Mouse (Mus musculus): Measurements from ENCODE around the gene 4933411K16Rik. TPM values are rescaled to one million over a fixed set of nuclear protein-coding genes. Genes with fewer than 3 reads are reported as not detected.
A peak's percentile ranks its signal among the peaks of the same experiment; 100 is the strongest.

Gene 4933411K16Rik
- total and polyA plus RNA-seq, 3 experiments, result 0.10 TPM; not detected in 2

GRCm38 (mm10) chr19:42026158-42026557, 25.9 kb upstream of the 4933411K16Rik start:
- Histone ChIP-seq H3K4me3 (ENCODE audit: control insufficient read depth in 1 of 2, insufficient read depth in 1 of 2, low read depth in 2 of 2, low read length in 2 of 2) (no peak overlapping the region), H3K9ac (ENCODE audit: control insufficient read depth, low read depth, low read length, poor library complexity, severe bottlenecking) (no peak overlapping the region), H3K4me1 (ENCODE audit: control insufficient read depth in 1 of 2, insufficient read depth in 2 of 2, low read length in 2 of 2) (no peaks in the 10 kb centered on the region), H3K36me3 (ENCODE audit: control insufficient read depth in 1 of 2, insufficient read depth in 2 of 2, low read length in 2 of 2) (no peaks in the 10 kb centered on the region), H3K79me2 (ENCODE audit: control insufficient read depth, insufficient read depth, low read length, poor library complexity) (no peaks in the 10 kb centered on the region), H3K9me3 (replicated peaks; ENCODE audit: insufficient read depth, low read length) (no peaks in the 10 kb centered on the region), H3K27ac (ENCODE audit: control insufficient read depth, low read depth, low read length) (no peak overlapping the region), H3K27me3 (ENCODE audit: control insufficient read depth in 1 of 2, insufficient read depth in 2 of 2, low read length in 2 of 2) (no peaks in the 10 kb centered on the region)
- DNase-seq (ENCODE audit: low read depth, low spot score), result peak; percentile 87
- TF ChIP-seq SIN3A (IDR thresholded peaks at IDR 0.05; ENCODE audit: low read length) (no peak), ETS1 (IDR thresholded peaks at IDR 0.05; ENCODE audit: low read depth, low read length) (no peak), MAX (IDR thresholded peaks at IDR 0.05; ENCODE audit: low read length) (no peak), NELFE (IDR thresholded peaks at IDR 0.05; ENCODE audit: low read depth, low read length) (no peak), ZMIZ1 (IDR thresholded peaks at IDR 0.05; ENCODE audit: low read depth, low read length) (no peak), RAD21 (IDR thresholded peaks at IDR 0.05; ENCODE audit: low read depth, low read length) (peak; percentile 94), ZC3H11A (IDR thresholded peaks at IDR 0.05; ENCODE audit: low read depth, low read length) (peak; percentile 88), POLR2AphosphoS5 (IDR thresholded peaks at IDR 0.05; ENCODE audit: borderline replicate concordance, low read depth, low read length) (no peak), MEF2A (IDR thresholded peaks at IDR 0.05; ENCODE audit: extremely low read depth, insufficient replicate concordance, low read depth, low read length, poor library complexity, severe bottlenecking) (no peak), ZNF384 (IDR thresholded peaks at IDR 0.05; ENCODE audit: low read depth, low read length) (no peak), EP300 (IDR thresholded peaks at IDR 0.05; ENCODE audit: low read depth in 1 of 2, low read length in 2 of 2) (no peak), TAL1 (IDR thresholded peaks at IDR 0.05; ENCODE audit: low read length) (no peak), MXI1 (IDR thresholded peaks at IDR 0.05; ENCODE audit: low read depth, low read length) (no peak), TCF12 (IDR thresholded peaks at IDR 0.05; ENCODE audit: low read depth, low read length) (no peak), POLR2A (IDR thresholded peaks at IDR 0.05; ENCODE audit: control insufficient read depth in 1 of 2, insufficient read depth in 1 of 2, low read depth in 1 of 2, low read length in 2 of 2, poor library complexity in 1 of 2) (no peak), CHD2 (IDR thresholded peaks at IDR 0.05; ENCODE audit: low read length) (no peak), MAFK (IDR thresholded peaks at IDR 0.05; ENCODE audit: borderline replicate concordance, low read depth, low read length) (no peak), CHD1 (IDR thresholded peaks at IDR 0.05; ENCODE audit: low read depth, low read length) (no peak), MAZ (IDR thresholded peaks at IDR 0.05; ENCODE audit: low read depth, low read length) (no peak), KAT2A (conservative IDR thresholded peaks at IDR 0.05; ENCODE audit: low read depth, low read length) (no peak), NRF1 (IDR thresholded peaks at IDR 0.05; ENCODE audit: insufficient read depth, low read depth, low read length, poor library complexity, severe bottlenecking) (no peak), RCOR1 (IDR thresholded peaks at IDR 0.05; ENCODE audit: low read depth, low read length) (no peak), UBTF (IDR thresholded peaks at IDR 0.05; ENCODE audit: borderline replicate concordance, insufficient read depth, low read depth, low read length) (no peak), GATA1 (IDR thresholded peaks at IDR 0.05; ENCODE audit: low read depth, low read length) (no peak), SMC3 (IDR thresholded peaks at IDR 0.05; ENCODE audit: low read depth, low read length) (peak; percentile 96), TBP (IDR thresholded peaks at IDR 0.05; ENCODE audit: low read depth, low read length) (0 out of 2 replicates have a peak, but pooled peaks have one; percentile 37), BHLHE40 (IDR thresholded peaks at IDR 0.05; ENCODE audit: borderline replicate concordance, low read depth, low read length) (no peak), USF2 (IDR thresholded peaks at IDR 0.05; ENCODE audit: borderline replicate concordance in 1 of 2, insufficient read depth in 1 of 2, low read depth in 1 of 2, low read length in 2 of 2) (no peak), E2F4 (IDR thresholded peaks at IDR 0.05; ENCODE audit: borderline replicate concordance, low read depth, low read length) (no peak), CTCF (IDR thresholded peaks at IDR 0.05 in 2 of 3, conservative IDR thresholded peaks at IDR 0.05 in 1 of 3; ENCODE audit: control insufficient read depth in 1 of 3, insufficient read depth in 1 of 3, low read depth in 2 of 3, low read length in 3 of 3, poor library complexity in 1 of 3, severe bottlenecking in 1 of 3) (peak; percentile 98 to 99 (median 99)), MYC (IDR thresholded peaks at IDR 0.05; ENCODE audit: low read depth, low read length) (no peak), JUND (IDR thresholded peaks at IDR 0.05; ENCODE audit: low read depth, low read length) (no peak)

Measured in MEL (cell line).